ENCODE assay signal across 9 mouse cellular contexts in the genomic region with DNA sequence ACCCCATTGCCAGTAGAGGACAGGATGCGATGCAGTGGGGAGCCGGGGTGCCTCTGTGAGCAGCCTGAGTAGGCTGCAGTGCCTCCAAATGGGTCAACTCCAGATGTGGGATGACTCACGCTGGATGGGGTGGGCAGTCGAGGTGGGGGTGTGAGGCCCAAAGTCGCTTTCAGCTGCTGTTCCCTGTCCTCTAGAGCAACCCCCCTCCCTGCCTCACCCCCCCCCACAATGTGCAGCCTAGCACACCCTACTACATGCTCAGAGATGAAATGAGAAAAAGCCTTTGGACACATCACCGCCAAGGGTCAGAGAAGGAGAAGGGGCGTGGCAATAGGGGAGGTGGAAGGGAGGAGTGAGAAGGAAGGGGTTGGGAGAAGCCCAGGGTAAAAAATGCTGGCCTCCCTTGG.
DNase-seq lines count a peak whose midpoint lies in the region; ATAC-seq lines count a peak whose summit lies in the region.
"Had no signal": no experiment of that assay in that cellular context is flagged by ENCODE, and none has a peak within 500 bp of the region (broad histone marks: within the 10 kb centered on the region; RNA-seq: fewer than 3 reads in every experiment).

No protein-coding gene starts in this region.

- no peaks in the 10 kb centered on the region for H3K9me3 ChIP-seq in intestine, embryonic 16.5 days (ENCODE audit: control insufficient read depth, low read length)

- intact Hi-C loops in gastrocnemius, postnatal 36 days (cut with DNase I), result no loop called here

- H3K27ac ChIP-seq in intestine, embryonic 16.5 days (ENCODE audit: low read length), result peak overlapping the region; percentile 96

- H3K4me3 ChIP-seq in intestine, embryonic 16.5 days (ENCODE audit: low read length), result peak overlapping the region; percentile 30

- ATAC-seq in intestine, embryonic 16.5 days, result peak; percentile 54
- ATAC-seq in inflammation-experienced regulatory T-cells, adult 6 months, result no peak

- 16% methylated on average over 7 of the region's 7 CpGs for WGBS in intestine, embryonic 16.5 days

- peaks cover 29% of the 10 kb centered on the region for H3K4me1 ChIP-seq in intestine, embryonic 16.5 days (ENCODE audit: control insufficient read depth, insufficient read depth, low read length)

- H3K27me3 ChIP-seq in intestine, embryonic 16.5 days (replicated peaks; ENCODE audit: control insufficient read depth, insufficient read depth, low read length), result no peaks in the 10 kb centered on the region

- DNase-seq in testis, postnatal 10 days (ENCODE audit: low spot score), result peak; percentile 65
- DNase-seq in testis, postnatal 14 days (ENCODE audit: low spot score), result no peak
- DNase-seq in gastrocnemius, postnatal 36 days, result peak; percentile 49 to 50
- peak; percentile 57 to 69 for DNase-seq in urinary bladder, postnatal 4 days (ENCODE audit: low spot score in 2 of 2)
- no peak for DNase-seq in c-Kit-positive CD71-positive TER-119-positive erythroid progenitor cells, embryonic 14.5 days (ENCODE audit: low spot score)
- DNase-seq in left cerebral cortex, adult 8-10 months (ENCODE audit: low spot score in 2 of 2), result no peak
- DNase-seq: thymus, postnatal 14 days had no signal

- H3K9ac ChIP-seq in intestine, embryonic 16.5 days (ENCODE audit: low read depth, low read length), result peak overlapping the region; percentile 51

- H3K36me3 ChIP-seq in intestine, embryonic 16.5 days (ENCODE audit: control insufficient read depth, insufficient read depth, low read length), result no peaks in the 10 kb centered on the region

- peak overlapping the region; percentile 51 for H3K4me2 ChIP-seq in intestine, embryonic 16.5 days (ENCODE audit: low read depth, low read length)

Comparison
In these comparisons a context has a peak if more than half of its experiments do, and no peak if none do; other contexts are left out.
1. DNase-seq: peak in testis, postnatal 10 days (single experiment), gastrocnemius, postnatal 36 days (2 of 2) and urinary bladder, postnatal 4 days (2 of 2); none in testis, postnatal 14 days (single experiment), c-Kit-positive CD71-positive TER-119-positive erythroid progenitor cells, embryonic 14.5 days (single experiment) and left cerebral cortex, adult 8-10 months (0 of 2).